Mouse (Mus musculus) T-helper 17 cell (primary cell): Measurements from ENCODE around the gene Mrgpre.

Source experiments
- in situ Hi-C, 2 experiments: fragments of 300-600 bp; cut with MboI, MseI; formaldehyde crosslinking; loops; 1 replicate in 1 of 2; 2 replicates in 1 of 2; pipeline ENCODE4 v1.15.1; 2025; ENCODE audit warnings: high pct_unique_total_duplicates in 2 of 2

The Mrgpre gene

GRCm38 (mm10) chr7:143740653-143741052 is 43.6 kb downstream of the Mrgpre start:
- in situ Hi-C loops = no loop called here

- in situ Hi-C loops = loop anchor here in 1 of 2 experiments (5.0 kb wide), 1 partner anchor 577 kb away; no protein-coding TSS in a partner anchor
Observed at GRCm38 (mm10) chr7:143739511-143740461, 44.5 kb downstream of the Mrgpre start.

GRCm38 (mm10) chr7:143738601-143739006 is 45.7 kb downstream of the Mrgpre start:
- in situ Hi-C loops = loop anchor here in 1 of 2 experiments (5.0 kb wide), 1 partner anchor 576 kb away; no protein-coding TSS in a partner anchor

- in situ Hi-C loops = loop anchor here in 1 of 2 experiments (5.0 kb wide), 1 partner anchor 576 kb away; no protein-coding TSS in a partner anchor
Observed at GRCm38 (mm10) chr7:143738194-143738593, 46.1 kb downstream of the Mrgpre start.

GRCm38 (mm10) chr7:143733746-143734145 is 50.6 kb downstream of the Mrgpre start:
- in situ Hi-C loops = no loop called here

GRCm38 (mm10) chr7:143729886-143730285 is 54.4 kb downstream of the Mrgpre start:
- in situ Hi-C loops = no loop called here
